Mouse (Mus musculus) neutrophil, adult 5-6 weeks (primary cell): ENCODE data around the gene Gm20736. TPM values are rescaled to one million over a fixed set of nuclear protein-coding genes. Genes with fewer than 3 reads are reported as not detected.
"Not testable (repeated sequence)": the region's sequence is repeated elsewhere in the genome, so short reads cannot be mapped to it uniquely, and the experiment has no call there.

Experiments used
- ATAC-seq: fragments of 151-379, 151-347 bp; 2 replicates; pipeline ENCODE4 v1.8.0; 2017; ENCODE audit warnings: mild to moderate bottlenecking, moderate TSS enrichment; ENCODE audit not compliant: insufficient number of reproducible peaks, poor library complexity, low FRiP score, severe bottlenecking; ENCODE audit errors: extremely low read depth
- total RNA-seq: library from RNA; stranded (forward); fragments of 200-1000 nt; gene quantifications from 2 replicates; pipeline ENCODE4 v1.2.3, GENCODE M21; 2017

Gm20736 gene
- not detected in 2 replicates for total RNA-seq

GRCm38 (mm10) chrY:65377390-65377789 lies at the start of gene Gm20736:
Gm20736 (plus strand) TSS chrY:65377690.
- not testable (repeated sequence) for ATAC-seq

Other genes starting within 250 kb of the Gm20736 start
- gene Gm20924, start 170.2 kb upstream of the Gm20736 start, total RNA-seq: not detected in 2 replicates